Mouse (Mus musculus): ENCODE measurements around the gene Gm10073.

The Gm10073 gene

GRCm38 (mm10) chr8:106556068-106556645 lies 17.1 kb downstream of the Gm10073 start:
- DNase-seq (ENCODE audit: extremely low spot score, low read depth, low spot score) = no peak

GRCm38 (mm10) chr8:106554011-106554410 lies 19.2 kb downstream of the Gm10073 start:
- DNase-seq (ENCODE audit: extremely low spot score, low read depth, low spot score) = no peak

GRCm38 (mm10) chr8:106550906-106551305 lies 22.4 kb downstream of the Gm10073 start:
- no peak for DNase-seq (ENCODE audit: extremely low spot score, low read depth, low spot score)

GRCm38 (mm10) chr8:106548366-106548936 lies 24.8 kb downstream of the Gm10073 start:
- DNase-seq (ENCODE audit: extremely low spot score, low read depth, low spot score) = no peak

GRCm38 (mm10) chr8:106546746-106547145 lies 26.5 kb downstream of the Gm10073 start:
- DNase-seq (ENCODE audit: extremely low spot score, low read depth, low spot score) = no peak

- DNase-seq (ENCODE audit: extremely low spot score, low read depth, low spot score) = no peak
Measured at GRCm38 (mm10) chr8:106545149-106545548, 28.1 kb downstream of the Gm10073 start.

GRCm38 (mm10) chr8:106543043-106543442 lies 30.2 kb downstream of the Gm10073 start:
- no peak for DNase-seq (ENCODE audit: extremely low spot score, low read depth, low spot score)

GRCm38 (mm10) chr8:106541002-106541401 lies 32.3 kb downstream of the Gm10073 start:
- DNase-seq (ENCODE audit: extremely low spot score, low read depth, low spot score) = no peak

- no peak for DNase-seq (ENCODE audit: extremely low spot score, low read depth, low spot score)
Measured at GRCm38 (mm10) chr8:106539193-106539592, 34.1 kb downstream of the Gm10073 start.

GRCm38 (mm10) chr8:106535448-106535847 lies 37.8 kb downstream of the Gm10073 start:
- no peak for DNase-seq (ENCODE audit: extremely low spot score, low read depth, low spot score)

GRCm38 (mm10) chr8:106534449-106534848 lies 38.8 kb downstream of the Gm10073 start:
- no peak for DNase-seq (ENCODE audit: extremely low spot score, low read depth, low spot score)

GRCm38 (mm10) chr8:106533709-106534108 lies 39.6 kb downstream of the Gm10073 start:
- DNase-seq (ENCODE audit: extremely low spot score, low read depth, low spot score) = no peak

GRCm38 (mm10) chr8:106530566-106530965 lies 42.7 kb downstream of the Gm10073 start:
- DNase-seq (ENCODE audit: extremely low spot score, low read depth, low spot score) = no peak

GRCm38 (mm10) chr8:106529885-106530482 lies 43.3 kb downstream of the Gm10073 start:
- no peak for DNase-seq (ENCODE audit: extremely low spot score, low read depth, low spot score)

- no peak for DNase-seq (ENCODE audit: extremely low spot score, low read depth, low spot score)
Measured at GRCm38 (mm10) chr8:106528596-106529249, 44.5 kb downstream of the Gm10073 start.

- DNase-seq (ENCODE audit: extremely low spot score, low read depth, low spot score) = no peak
Measured at GRCm38 (mm10) chr8:106527241-106528036, 45.8 kb downstream of the Gm10073 start.

- DNase-seq (ENCODE audit: extremely low spot score, low read depth, low spot score) = no peak
Measured at GRCm38 (mm10) chr8:106526725-106527124, 46.5 kb downstream of the Gm10073 start.
